Mouse (Mus musculus): ENCODE results near the gene Klk14. TPM values are rescaled to one million over a fixed set of nuclear protein-coding genes. Genes with fewer than 3 reads are reported as not detected.

Gene Klk14
- polyA plus RNA-seq, 1 experiment from 2014 or later, result 0.39 TPM

DNA sequence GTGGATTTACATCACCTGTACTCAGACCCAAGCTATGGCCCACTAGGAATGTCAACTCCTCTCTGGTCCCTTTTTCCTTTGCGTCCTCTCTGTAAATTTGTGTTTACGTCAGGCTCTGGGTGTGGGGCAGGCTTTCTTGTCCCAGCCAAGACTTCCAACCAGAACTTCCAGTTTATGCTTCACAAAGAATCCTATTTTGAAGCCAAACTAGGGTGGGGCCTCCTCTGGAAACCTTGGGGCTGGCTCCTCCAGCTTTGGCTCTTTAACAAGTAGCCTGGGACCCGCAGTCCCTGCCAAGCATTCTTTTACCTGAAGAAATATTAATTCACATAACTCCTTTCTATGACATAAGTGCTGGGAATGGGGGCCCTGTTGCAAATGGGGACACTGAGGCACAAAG lies 19.8 kb downstream of the Klk14 start:
- no peaks in the 10 kb centered on the region; the same call in none of the 2 replicates for H3K4me1 ChIP-seq (ENCODE audit: insufficient read depth, low read depth, low read length)
- H3K27ac ChIP-seq (ENCODE audit: low read length), result no peak overlapping the region
- no peak overlapping the region for H3K9ac ChIP-seq (replicated peaks; ENCODE audit: low read depth)
- 63% methylated on average over 3 of the region's 3 CpGs for WGBS
- TF ChIP-seq CTCF (IDR thresholded peaks at IDR 0.05) (no peak), EP300 (IDR thresholded peaks at IDR 0.05) (no peak)
- no peaks in the 10 kb centered on the region for H3K36me3 ChIP-seq (ENCODE audit: insufficient read depth, low read length)
- ATAC-seq (peak; percentile 4; the same call in 1 of the 2 replicates), DNase-seq (ENCODE audit: low spot score) (peak; percentile 63)
- H3K4me2 ChIP-seq (replicated peaks; ENCODE audit: low read depth, low read length), result no peak overlapping the region
- no peaks in the 10 kb centered on the region for H3K9me3 ChIP-seq (ENCODE audit: low read length)
- no peaks in the 10 kb centered on the region for H3K27me3 ChIP-seq (replicated peaks; ENCODE audit: insufficient read depth, low read length)
- no peak overlapping the region for H3K4me3 ChIP-seq (ENCODE audit: low read depth, low read length)

DNA sequence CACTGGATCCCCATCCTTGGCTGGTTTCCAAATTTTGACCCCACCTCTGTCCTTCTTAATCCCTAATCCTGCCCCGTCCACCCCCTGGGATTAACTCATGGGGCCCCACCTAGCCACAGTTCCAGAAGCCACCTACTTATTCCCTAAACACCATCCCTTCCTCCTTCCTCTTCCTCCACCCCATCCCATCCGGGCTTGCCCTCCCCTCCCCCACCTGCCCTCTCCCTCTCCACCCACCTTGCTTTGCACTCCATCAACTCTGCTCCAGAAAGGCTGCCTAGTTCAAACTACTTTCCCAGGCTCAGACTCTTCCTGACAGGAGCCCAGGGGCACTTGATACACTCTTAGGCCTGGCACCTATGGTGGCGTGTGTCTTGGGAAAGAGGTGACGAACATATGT lies 22.0 kb downstream of the Klk14 start, which contains the start of gene Klk13:
Gene Klk13, plus strand, starts transcription at position 301 of the 400 bp plus-strand sequence.
- DNase-seq (ENCODE audit: low spot score), result no peak
- ATAC-seq, result no peak
- Histone ChIP-seq H3K4me1 (ENCODE audit: insufficient read depth, low read depth, low read length) (no peaks in the 10 kb centered on the region; the same call in none of the 2 replicates), H3K27ac (ENCODE audit: low read length) (no peak within 1 kb of the TSS), H3K4me2 (replicated peaks; ENCODE audit: low read depth, low read length) (peak within 1 kb of the TSS; percentile 33; the same call in 1 of the 2 replicates), H3K9me3 (ENCODE audit: low read length) (no peaks in the 10 kb centered on the region), H3K27me3 (replicated peaks; ENCODE audit: insufficient read depth, low read length) (no peaks in the 10 kb centered on the region), H3K4me3 (ENCODE audit: low read depth, low read length) (no peak within 1 kb of the TSS), H3K9ac (replicated peaks; ENCODE audit: low read depth) (no peak within 1 kb of the TSS), H3K36me3 (ENCODE audit: insufficient read depth, low read length) (no peaks in the 10 kb centered on the region)
- 44% methylated on average over 4 of the region's 4 CpGs for WGBS
- TF ChIP-seq EP300 (IDR thresholded peaks at IDR 0.05) (no peak), CTCF (IDR thresholded peaks at IDR 0.05) (no peak)

DNA sequence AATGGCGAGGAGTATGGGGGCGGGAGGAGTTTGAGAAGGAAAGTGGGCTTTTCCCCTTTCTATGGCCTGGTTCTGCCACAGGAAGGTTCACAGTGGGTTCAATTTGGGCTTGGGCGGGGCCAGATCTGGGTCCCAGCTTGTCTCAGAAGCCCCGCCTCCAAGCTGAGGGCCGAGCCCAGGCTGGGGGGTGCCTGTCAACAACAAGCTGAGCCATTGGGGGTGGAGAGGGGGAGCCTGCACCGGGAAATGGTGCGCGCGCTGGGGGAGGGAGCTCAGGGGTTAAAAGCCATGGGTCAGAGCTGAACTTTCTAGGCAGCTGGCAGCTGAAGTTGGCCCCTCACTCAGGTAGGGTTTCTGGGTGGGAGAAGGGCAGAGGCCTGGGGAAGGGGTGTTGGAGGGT lies 22.7 kb downstream of the Klk14 start:
- H3K4me2 ChIP-seq (replicated peaks; ENCODE audit: low read depth, low read length), result peak overlapping the region; percentile 33; the same call in 1 of the 2 replicates
- ATAC-seq (no peak), DNase-seq (ENCODE audit: low spot score) (peak; percentile 5)
- no peaks in the 10 kb centered on the region for H3K36me3 ChIP-seq (ENCODE audit: insufficient read depth, low read length)
- no peak overlapping the region for H3K9ac ChIP-seq (replicated peaks; ENCODE audit: low read depth)
- no peaks in the 10 kb centered on the region; the same call in none of the 2 replicates for H3K4me1 ChIP-seq (ENCODE audit: insufficient read depth, low read depth, low read length)
- 8% methylated on average over 9 of the region's 9 CpGs for WGBS
- no peak for TF ChIP-seq EP300 (IDR thresholded peaks at IDR 0.05)
- no peak for TF ChIP-seq CTCF (IDR thresholded peaks at IDR 0.05)
- H3K9me3 ChIP-seq (ENCODE audit: low read length), result no peaks in the 10 kb centered on the region
- no peak overlapping the region for H3K4me3 ChIP-seq (ENCODE audit: low read depth, low read length)
- H3K27ac ChIP-seq (ENCODE audit: low read length), result no peak overlapping the region
- H3K27me3 ChIP-seq (replicated peaks; ENCODE audit: insufficient read depth, low read length), result no peaks in the 10 kb centered on the region

DNA sequence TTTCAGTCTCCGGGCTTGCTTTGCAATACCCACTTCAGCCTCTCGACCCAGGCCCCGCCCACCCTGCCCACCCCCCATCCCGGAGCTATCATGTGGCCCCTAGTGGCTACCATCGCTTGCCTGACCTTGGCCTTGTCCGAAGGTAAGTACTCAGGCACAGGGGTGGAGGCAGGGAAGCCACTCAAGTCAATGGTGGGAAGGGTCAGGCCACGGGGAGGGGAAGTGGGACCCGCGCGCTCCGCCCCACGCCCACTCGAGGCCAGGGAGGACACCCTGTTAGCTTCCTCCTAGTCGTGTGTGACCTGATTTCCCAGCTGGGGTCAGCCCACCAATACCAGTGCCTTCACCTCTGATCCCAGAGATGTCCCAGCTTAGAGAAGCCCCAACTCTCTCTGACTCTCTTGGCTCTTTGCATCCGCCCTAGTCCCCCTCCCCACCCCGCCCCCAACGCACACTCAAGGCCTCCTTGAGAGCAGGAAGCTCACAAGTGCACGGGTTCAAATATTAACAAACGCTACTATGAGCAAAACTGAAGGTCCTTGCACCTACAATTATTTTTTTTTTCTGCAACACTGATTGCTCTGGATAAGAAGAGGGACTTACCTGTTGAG lies 23.6 kb downstream of the Klk14 start:
- 4% methylated on average over 18 of the region's 19 CpGs for WGBS
- Histone ChIP-seq H3K4me1 (ENCODE audit: insufficient read depth, low read depth, low read length) (no peaks in the 10 kb centered on the region; the same call in none of the 2 replicates), H3K9me3 (ENCODE audit: low read length) (no peaks in the 10 kb centered on the region), H3K4me3 (ENCODE audit: low read depth, low read length) (no peak overlapping the region), H3K27me3 (replicated peaks; ENCODE audit: insufficient read depth, low read length) (no peaks in the 10 kb centered on the region), H3K4me2 (replicated peaks; ENCODE audit: low read depth, low read length) (peak overlapping the region; percentile 33; the same call in 1 of the 2 replicates), H3K36me3 (ENCODE audit: insufficient read depth, low read length) (no peaks in the 10 kb centered on the region), H3K27ac (ENCODE audit: low read length) (peak overlapping the region; percentile 43; the same call in 1 of the 2 replicates), H3K9ac (replicated peaks; ENCODE audit: low read depth) (no peak overlapping the region)
- TF ChIP-seq EP300 (IDR thresholded peaks at IDR 0.05) (no peak), CTCF (IDR thresholded peaks at IDR 0.05) (no peak)
- ATAC-seq, result peak; percentile 73
- peak; percentile 28 for DNase-seq (ENCODE audit: low spot score)

Other genes with a start within 250 kb of the Klk14 start
- gene Cldnd2, start 249.6 kb upstream of the Klk14 start, polyA plus RNA-seq (2015; fragmentation: Nextera tagmentation; extraction: Ambion mirVana), result 0.21 TPM in 1 of 2 replicates, not detected in the other
- 356 and 377 TPM in 2 replicates for gene Etfb, start 246.3 kb upstream of the Klk14 start, polyA plus RNA-seq (2015; fragmentation: Nextera tagmentation; extraction: Ambion mirVana)
- gene Gm45233, start 246.3 kb upstream of the Klk14 start, polyA plus RNA-seq (2015; fragmentation: Nextera tagmentation; extraction: Ambion mirVana), result 0.35 TPM in 1 of 2 replicates, not detected in the other
- gene Vsig10l, start 227.3 kb upstream of the Klk14 start, polyA plus RNA-seq (2015; fragmentation: Nextera tagmentation; extraction: Ambion mirVana), result 5.0 TPM in 2 replicates
- 0.05 TPM in 1 of 2 replicates, not detected in the other for gene Iglon5, start 200.3 kb upstream of the Klk14 start, polyA plus RNA-seq (2015; fragmentation: Nextera tagmentation; extraction: Ambion mirVana)
- not detected in 2 replicates for gene 4931406B18Rik, start 184.5 kb upstream of the Klk14 start, polyA plus RNA-seq (2015; fragmentation: Nextera tagmentation; extraction: Ambion mirVana)
- gene Cd33, start 146.0 kb upstream of the Klk14 start, polyA plus RNA-seq (2015; fragmentation: Nextera tagmentation; extraction: Ambion mirVana), result 5.0 and 6.2 TPM in 2 replicates
- gene Zfp658, start 128.2 kb upstream of the Klk14 start, polyA plus RNA-seq (2015; fragmentation: Nextera tagmentation; extraction: Ambion mirVana), result 1.7 and 1.8 TPM in 2 replicates
- 5.7 and 6.0 TPM in 2 replicates for gene Zfp719, start 110.8 kb upstream of the Klk14 start, polyA plus RNA-seq (2015; fragmentation: Nextera tagmentation; extraction: Ambion mirVana)
- 0.08 and 0.27 TPM in 2 replicates for gene Zfp819, start 83.2 kb upstream of the Klk14 start, polyA plus RNA-seq (2015; fragmentation: Nextera tagmentation; extraction: Ambion mirVana)
- gene Ceacam18, start 55.7 kb upstream of the Klk14 start, polyA plus RNA-seq (2015; fragmentation: Nextera tagmentation; extraction: Ambion mirVana), result 0.07 and 0.08 TPM in 2 replicates
- 3.2 and 4.0 TPM in 2 replicates for gene Siglece, start 30.3 kb upstream of the Klk14 start, polyA plus RNA-seq (2015; fragmentation: Nextera tagmentation; extraction: Ambion mirVana)
- 8.5 and 9.0 TPM in 2 replicates for gene Ctu1, start 18.4 kb upstream of the Klk14 start, polyA plus RNA-seq (2015; fragmentation: Nextera tagmentation; extraction: Ambion mirVana)
- gene Klk13, start 22.1 kb downstream of the Klk14 start, polyA plus RNA-seq (2015; fragmentation: Nextera tagmentation; extraction: Ambion mirVana), result 4.8 and 6.3 TPM in 2 replicates
- not detected in 2 replicates for gene Klk12, start 78.5 kb downstream of the Klk14 start, polyA plus RNA-seq (2015; fragmentation: Nextera tagmentation; extraction: Ambion mirVana)
- 1.2 and 1.3 TPM in 2 replicates for gene Klk11, start 84.2 kb downstream of the Klk14 start, polyA plus RNA-seq (2015; fragmentation: Nextera tagmentation; extraction: Ambion mirVana)
- 2.6 and 4.2 TPM in 2 replicates for gene Klk10, start 90.6 kb downstream of the Klk14 start, polyA plus RNA-seq (2015; fragmentation: Nextera tagmentation; extraction: Ambion mirVana)
- gene Klk9, start 101.5 kb downstream of the Klk14 start, polyA plus RNA-seq (2015; fragmentation: Nextera tagmentation; extraction: Ambion mirVana), result 0.15 and 0.25 TPM in 2 replicates
- 41.9 and 47.1 TPM in 2 replicates for gene Klk8, start 107.2 kb downstream of the Klk14 start, polyA plus RNA-seq (2015; fragmentation: Nextera tagmentation; extraction: Ambion mirVana)
- not detected in 2 replicates for gene Klk7, start 120.9 kb downstream of the Klk14 start, polyA plus RNA-seq (2015; fragmentation: Nextera tagmentation; extraction: Ambion mirVana)
- gene Klk6, start 134.1 kb downstream of the Klk14 start, polyA plus RNA-seq (2015; fragmentation: Nextera tagmentation; extraction: Ambion mirVana), result not detected in 2 replicates
- not detected in 2 replicates for gene Klk5, start 151.6 kb downstream of the Klk14 start, polyA plus RNA-seq (2015; fragmentation: Nextera tagmentation; extraction: Ambion mirVana)
- not detected in 2 replicates for gene Klk4, start 190.7 kb downstream of the Klk14 start, polyA plus RNA-seq (2015; fragmentation: Nextera tagmentation; extraction: Ambion mirVana)
- gene Klk15, start 243.3 kb downstream of the Klk14 start, polyA plus RNA-seq (2015; fragmentation: Nextera tagmentation; extraction: Ambion mirVana), result not detected in 2 replicates